Mouse (Mus musculus) MEL (cell line): ENCODE results near the gene Rpl10. TPM values are rescaled to one million over a fixed set of nuclear protein-coding genes. Genes with fewer than 3 reads are reported as not detected.

ENCODE experiments used
- DNase-seq: peaks from one replicate; pipeline ENCODE4 v3.0.0; 2011; ENCODE audit warnings: low read depth, low spot score
- H3K27ac ChIP-seq: 2 replicates; pipeline ENCODE4 v1.5.1; 2012; ENCODE audit warnings: low read depth, mild to moderate bottlenecking, control low read depth, low read length, moderate library complexity; ENCODE audit not compliant: control insufficient read depth
- H3K27me3 ChIP-seq, 2 experiments: fragments of 150-350 bp in 1 of 2; sonication (generic) in 1 of 2; 2 replicates each; pipeline ENCODE4 v1.6.1; 2012; ENCODE audit warnings: low read length in 2 of 2, mild to moderate bottlenecking in 2 of 2, improper control_type of control experiment in 1 of 2, moderate library complexity in 1 of 2; ENCODE audit not compliant: insufficient read depth in 2 of 2, control insufficient read depth in 1 of 2
- H3K36me3 ChIP-seq, 2 experiments: 2 replicates each; pipeline ENCODE4 v1.6.1; 2012 to 2014; ENCODE audit warnings: low read length in 2 of 2, improper control_type of control experiment in 1 of 2, inconsistent platforms in 1 of 2, mild to moderate bottlenecking in 1 of 2; ENCODE audit not compliant: insufficient read depth in 2 of 2, control insufficient read depth in 1 of 2
- H3K4me1 ChIP-seq, 2 experiments: fragments of 150-350 bp in 1 of 2; sonication (generic) in 1 of 2; 2 replicates each; pipeline ENCODE4 v1.6.1; 2012; ENCODE audit warnings: low read length in 2 of 2, improper control_type of control experiment in 1 of 2, mild to moderate bottlenecking in 1 of 2; ENCODE audit not compliant: insufficient read depth in 2 of 2, control insufficient read depth in 1 of 2
- H3K4me3 ChIP-seq, 2 experiments: fragments of 150-350 bp in 1 of 2; sonication (generic) in 1 of 2; 2 replicates each; pipeline ENCODE4 v1.5.1; 2012; ENCODE audit warnings: low read depth in 2 of 2, low read length in 2 of 2, mild to moderate bottlenecking in 2 of 2, moderate library complexity in 2 of 2, control low read depth in 1 of 2, improper control_type of control experiment in 1 of 2; ENCODE audit not compliant: control insufficient read depth in 1 of 2, insufficient read depth in 1 of 2
- H3K79me2 ChIP-seq: 2 replicates; pipeline ENCODE4 v1.6.1; 2012; ENCODE audit warnings: mild to moderate bottlenecking, low read length, moderate library complexity; ENCODE audit not compliant: control insufficient read depth, poor library complexity, insufficient read depth
- H3K9ac ChIP-seq: 2 replicates; pipeline ENCODE4 v1.6.1; 2012; ENCODE audit warnings: low read depth, mild to moderate bottlenecking, control low read depth, low read length, moderate library complexity; ENCODE audit not compliant: control insufficient read depth, poor library complexity, severe bottlenecking
- H3K9me3 ChIP-seq: fragments of 150-350 bp; sonication (generic); replicated peaks from 2 replicates; pipeline ENCODE4 v1.6.1; 2012; ENCODE audit warnings: mild to moderate bottlenecking, low read length, improper control_type of control experiment, moderate library complexity; ENCODE audit not compliant: insufficient read depth
- CHD2 ChIP-seq: IDR thresholded peaks from 2 replicates; pipeline ENCODE4 v1.6.1; 2011; ENCODE audit warnings: low read length, improper control_type of control experiment
- ELF1 ChIP-seq: IDR thresholded peaks from 2 replicates; pipeline ENCODE4 v1.6.1; 2014; ENCODE audit warnings: low read depth, mild to moderate bottlenecking, inconsistent platforms, low read length, improper control_type of control experiment, moderate library complexity
- ETS1 ChIP-seq: IDR thresholded peaks from 2 replicates; pipeline ENCODE4 v1.6.1; 2012; ENCODE audit warnings: low read depth, mild to moderate bottlenecking, inconsistent platforms, low read length, improper control_type of control experiment, moderate library complexity
- GABPA ChIP-seq: IDR thresholded peaks from 2 replicates; pipeline ENCODE4 v1.6.1; 2012; ENCODE audit warnings: low read depth, mild to moderate bottlenecking, inconsistent platforms, low read length, improper control_type of control experiment, moderate library complexity
- HCFC1 ChIP-seq: IDR thresholded peaks from 2 replicates; pipeline ENCODE4 v1.6.1; 2012; ENCODE audit warnings: low read depth, mild to moderate bottlenecking, inconsistent platforms, low read length, improper control_type of control experiment, moderate library complexity
- KAT2A ChIP-seq: conservative IDR thresholded peaks from 2 replicates; pipeline ENCODE4 v1.6.1; 2012; ENCODE audit warnings: low read depth, low read length, improper control_type of control experiment, inconsistent platforms
- MAFK ChIP-seq: IDR thresholded peaks from 2 replicates; pipeline ENCODE4 v1.6.1; 2011; ENCODE audit warnings: low read depth, mild to moderate bottlenecking, low read length, improper control_type of control experiment, borderline replicate concordance
- MAX ChIP-seq: IDR thresholded peaks from 2 replicates; pipeline ENCODE4 v1.6.1; 2011; ENCODE audit warnings: low read length, improper control_type of control experiment
- MAZ ChIP-seq: IDR thresholded peaks from 2 replicates; pipeline ENCODE4 v1.6.1; 2012; ENCODE audit warnings: low read depth, mild to moderate bottlenecking, inconsistent platforms, low read length, improper control_type of control experiment
- MXI1 ChIP-seq: IDR thresholded peaks from 2 replicates; pipeline ENCODE4 v1.6.1; 2011; ENCODE audit warnings: mild to moderate bottlenecking, low read depth, low read length, improper control_type of control experiment
- MYB ChIP-seq: IDR thresholded peaks from 2 replicates; pipeline ENCODE4 v1.6.1; 2011; ENCODE audit warnings: mild to moderate bottlenecking, low read depth, low read length, improper control_type of control experiment
- NELFE ChIP-seq: IDR thresholded peaks from 2 replicates; pipeline ENCODE4 v1.6.1; 2011; ENCODE audit warnings: low read depth, low read length, improper control_type of control experiment
- NRF1 ChIP-seq: IDR thresholded peaks from 2 replicates; pipeline ENCODE4 v1.6.1; 2014; ENCODE audit warnings: low read depth, mild to moderate bottlenecking, inconsistent platforms, low read length, improper control_type of control experiment, moderate library complexity; ENCODE audit not compliant: poor library complexity, insufficient read depth, severe bottlenecking
- POLR2A ChIP-seq, 2 experiments: IDR thresholded peaks; 2 replicates each; pipeline ENCODE4 v1.6.1; 2011 to 2012; ENCODE audit warnings: low read length in 2 of 2, mild to moderate bottlenecking in 2 of 2, control low read depth in 1 of 2, improper control_type of control experiment in 1 of 2, low read depth in 1 of 2, moderate library complexity in 1 of 2; ENCODE audit not compliant: control insufficient read depth in 1 of 2, insufficient read depth in 1 of 2, poor library complexity in 1 of 2
- POLR2AphosphoS2 ChIP-seq: IDR thresholded peaks from 2 replicates; pipeline ENCODE4 v1.6.1; 2011; ENCODE audit warnings: low read length, improper control_type of control experiment
- POLR2AphosphoS5 ChIP-seq: IDR thresholded peaks from 2 replicates; pipeline ENCODE4 v1.6.1; 2012; ENCODE audit warnings: low read depth, borderline replicate concordance, mild to moderate bottlenecking, inconsistent platforms, low read length, moderate library complexity, mixed read lengths
- SIN3A ChIP-seq: IDR thresholded peaks from 2 replicates; pipeline ENCODE4 v1.6.1; 2012; ENCODE audit warnings: low read length, improper control_type of control experiment, inconsistent platforms
- SMC3 ChIP-seq: IDR thresholded peaks from 2 replicates; pipeline ENCODE4 v1.6.1; 2011; ENCODE audit warnings: low read depth, low read length, improper control_type of control experiment
- TBP ChIP-seq: IDR thresholded peaks from 2 replicates; pipeline ENCODE4 v1.8.0; 2011; ENCODE audit warnings: low read depth, low read length, improper control_type of control experiment
- TCF12 ChIP-seq: IDR thresholded peaks from 2 replicates; pipeline ENCODE4 v1.6.1; 2014; ENCODE audit warnings: low read depth, mild to moderate bottlenecking, inconsistent platforms, low read length, improper control_type of control experiment, moderate library complexity
- UBTF ChIP-seq: IDR thresholded peaks from 2 replicates; pipeline ENCODE4 v1.6.1; 2012; ENCODE audit warnings: low read depth, mild to moderate bottlenecking, inconsistent platforms, low read length, improper control_type of control experiment, moderate library complexity, borderline replicate concordance; ENCODE audit not compliant: insufficient read depth
- USF2 ChIP-seq, 2 experiments: IDR thresholded peaks; 2 replicates each; pipeline ENCODE4 v1.6.1; 2011 to 2012; ENCODE audit warnings: improper control_type of control experiment in 2 of 2, low read length in 2 of 2, borderline replicate concordance in 1 of 2, inconsistent platforms in 1 of 2, low read depth in 1 of 2, mild to moderate bottlenecking in 1 of 2; ENCODE audit not compliant: insufficient read depth in 1 of 2
- ZC3H11A ChIP-seq: IDR thresholded peaks from 2 replicates; pipeline ENCODE4 v1.6.1; 2012; ENCODE audit warnings: low read depth, mild to moderate bottlenecking, inconsistent platforms, low read length, improper control_type of control experiment
- ZMIZ1 ChIP-seq: IDR thresholded peaks from 2 replicates; pipeline ENCODE4 v1.6.1; 2012; ENCODE audit warnings: low read depth, mild to moderate bottlenecking, inconsistent platforms, low read length, improper control_type of control experiment, moderate library complexity
- polyA plus RNA-seq, 2 experiments: library from polyadenylated mRNA; stranded (reverse) in 1 of 2; unstranded in 1 of 2; fragments of >175 nt in 1 of 2; fragments of >200 nt in 1 of 2; gene quantifications; 2 replicates each; pipeline versions ENCODE4 v1.2.1 to v1.2.4; 2012; ENCODE audit warnings: low replicate concordance in 2 of 2, low read depth in 1 of 2; ENCODE audit not compliant: insufficient read length in 2 of 2, insufficient read depth in 1 of 2, missing spikeins in 1 of 2
- total RNA-seq: library from RNA; depleted of rRNA; stranded (reverse); fragments of 300-350 nt; gene quantifications from 2 replicates; pipeline ENCODE4 v1.2.3, GENCODE M21; 2012

The Rpl10 gene
- total and polyA plus RNA-seq, 3 experiments: 232 to 3,229 TPM; not detected in 1

DNA sequence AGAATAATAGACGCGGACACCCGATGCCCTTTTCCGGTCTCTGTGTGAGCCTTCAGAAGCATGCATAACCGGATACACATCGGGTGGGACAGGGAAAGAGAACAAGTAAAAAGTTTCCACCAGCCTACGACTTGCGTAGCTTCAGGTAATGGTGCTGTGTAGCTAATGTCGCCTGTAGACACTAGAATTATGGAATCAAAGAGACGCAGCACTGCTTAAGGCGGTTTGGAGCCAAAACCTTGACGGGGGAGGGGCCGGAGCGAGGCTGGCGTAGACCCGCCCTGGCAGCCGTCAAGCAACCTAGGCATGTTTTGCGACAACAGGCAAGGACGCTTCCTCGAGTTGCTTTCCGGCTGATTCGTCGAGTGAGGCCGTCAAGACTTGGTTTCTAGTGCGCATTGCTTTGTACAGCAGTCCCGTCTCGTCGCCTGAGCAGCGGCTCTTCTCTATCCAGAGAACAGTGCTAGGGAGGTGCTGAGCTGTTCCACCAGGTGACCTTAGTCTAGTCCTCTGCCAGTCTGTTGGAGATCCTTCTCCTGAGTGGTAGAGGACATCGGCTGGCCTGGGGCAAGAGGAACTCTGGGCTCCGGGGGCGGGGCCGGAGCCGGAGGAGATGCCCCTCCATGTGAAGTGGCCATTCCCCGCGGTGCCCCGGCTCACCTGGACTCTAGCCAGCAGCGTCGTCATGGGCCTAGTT is 11.9 kb downstream of the Rpl10 start:
- peak overlapping the region; percentile 86 for H3K9ac ChIP-seq
- H3K27ac ChIP-seq: peak overlapping the region; percentile 85
- H3K79me2 ChIP-seq: peaks cover 13% of the 10 kb centered on the region
- peak overlapping the region; percentile 72 to 76 for H3K4me3 ChIP-seq
- H3K9me3 ChIP-seq: no peaks in the 10 kb centered on the region
- peak; percentile 81 for TF ChIP-seq SIN3A
- peak; percentile 61; the same call in 1 of the 2 replicates for TF ChIP-seq KAT2A
- no peak for TF ChIP-seq ZC3H11A
- no peak for TF ChIP-seq SMC3
- TF ChIP-seq NELFE: peak; percentile 87
- peak; percentile 60; the same call in 1 of the 2 replicates for TF ChIP-seq ELF1
- peak; percentile 83 for TF ChIP-seq HCFC1
- TF ChIP-seq USF2 (IDR thresholded peaks at IDR 0.05; ENCODE audit: borderline replicate concordance in 1 of 2, insufficient read depth in 1 of 2, low read depth in 1 of 2, low read length in 2 of 2): no peak
- no peak for TF ChIP-seq MYB
- peak; percentile 68 to 84; a peak in 3 of 4 replicates for TF ChIP-seq POLR2A (IDR thresholded peaks at IDR 0.05; ENCODE audit: control insufficient read depth in 1 of 2, insufficient read depth in 1 of 2, low read depth in 1 of 2, low read length in 2 of 2, poor library complexity in 1 of 2)
- peak; percentile 79 for TF ChIP-seq ZMIZ1
- TF ChIP-seq ETS1: no peak
- TF ChIP-seq MAFK: no peak
- TF ChIP-seq MAX: peak; percentile 61; the same call in 1 of the 2 replicates
- peak; percentile 81 for TF ChIP-seq TBP
- peak; percentile 47; the same call in 1 of the 2 replicates for TF ChIP-seq TCF12
- no peak for TF ChIP-seq NRF1
- TF ChIP-seq POLR2AphosphoS2: peak; percentile 61; the same call in 1 of the 2 replicates
- TF ChIP-seq MAZ: peak; percentile 47
- no peak for TF ChIP-seq POLR2AphosphoS5
- TF ChIP-seq CHD2: no peak
- peak; percentile 73 for TF ChIP-seq MXI1
- TF ChIP-seq UBTF: no peak
- no peak for TF ChIP-seq GABPA
- DNase-seq: peak; percentile 92
- peaks cover 0 to 11% of the 10 kb centered on the region in 2 experiments; a peak in 3 of 4 replicates for H3K36me3 ChIP-seq
- H3K27me3 ChIP-seq: no peaks in the 10 kb centered on the region
- peaks cover 0 to 11% of the 10 kb centered on the region in 2 experiments; a peak in 2 of 4 replicates for H3K4me1 ChIP-seq
